Mouse (Mus musculus) embryonic facial prominence, embryonic 11.5 days (tissue): ENCODE data around the gene Wscd1. TPM values are rescaled to one million over a fixed set of nuclear protein-coding genes. Genes with fewer than 3 reads are reported as not detected.

ENCODE experiments used
- ATAC-seq: fragments of 200-750 bp; cut with Nextera tagmentation; replicated peaks from 2 replicates; pipeline ENCODE4 v1.8.0; 2017; ENCODE audit warnings: low read depth; ENCODE audit not compliant: insufficient number of reproducible peaks, low FRiP score, low TSS enrichment
- DNase-seq: peaks from one replicate; pipeline ENCODE4 v3.0.0-alpha.2; 2015; ENCODE audit warnings: low spot score
- H3K27ac ChIP-seq: fragments of 300-500 bp; sonication (generic); replicated peaks from 2 replicates; pipeline ENCODE4 v1.5.1; 2014; ENCODE audit warnings: mild to moderate bottlenecking, low read depth, low read length, control low read depth
- H3K27me3 ChIP-seq: fragments of 300-500 bp; sonication (generic); 2 replicates; pipeline ENCODE4 v1.6.1; 2014; ENCODE audit warnings: mild to moderate bottlenecking, low read length, moderate library complexity, mixed read lengths; ENCODE audit not compliant: control insufficient read depth, insufficient read depth
- H3K36me3 ChIP-seq: fragments of 300-500 bp; sonication (generic); replicated peaks from 2 replicates; pipeline ENCODE4 v1.6.1; 2014; ENCODE audit warnings: low read depth, mild to moderate bottlenecking, low read length, moderate library complexity, mixed read lengths; ENCODE audit not compliant: control insufficient read depth, insufficient read depth
- H3K4me1 ChIP-seq: fragments of 300-500 bp; sonication (generic); 2 replicates; pipeline ENCODE4 v1.6.1; 2014; ENCODE audit warnings: low read length, mixed read lengths; ENCODE audit not compliant: control insufficient read depth, insufficient read depth
- H3K4me2 ChIP-seq: fragments of 300-500 bp; sonication (generic); 2 replicates; pipeline ENCODE4 v1.6.1; 2014; ENCODE audit warnings: low read depth, mild to moderate bottlenecking, control low read depth, low read length, moderate library complexity
- H3K4me3 ChIP-seq: fragments of 300-500 bp; sonication (generic); 2 replicates; pipeline ENCODE4 v1.5.1; 2014; ENCODE audit warnings: low read depth, low read length, control low read depth
- H3K9ac ChIP-seq: fragments of 300-500 bp; sonication (generic); replicated peaks from 2 replicates; pipeline ENCODE4 v1.6.1; 2014; ENCODE audit warnings: mild to moderate bottlenecking, control low read depth, low read length
- H3K9me3 ChIP-seq: fragments of 300-500 bp; sonication (generic); replicated peaks from 2 replicates; pipeline ENCODE4 v1.6.1; 2016; ENCODE audit warnings: mild to moderate bottlenecking, low read length, inconsistent platforms, mixed read lengths; ENCODE audit not compliant: control insufficient read depth
- WGBS: fragments of 180-500 bp; shearing (Covaris S2); extraction: QIAGEN DNeasy Blood & Tissue Kit; methylation state at CpG from one replicate; pipeline ENCODE4 v1.1.7; 2014; 5-methylcytosine and 5-hydroxymethylcytosine counted together
- polyA plus RNA-seq: library from polyadenylated mRNA; unstranded; fragments of >200 nt; fragmentation: Nextera tagmentation; extraction: Ambion mirVana; gene quantifications from 2 replicates; pipeline ENCODE4 v1.2.1, GENCODE M21; 2014

The Wscd1 gene
- polyA plus RNA-seq, 1 experiment from 2014 or later: 5.0 TPM

DNA sequence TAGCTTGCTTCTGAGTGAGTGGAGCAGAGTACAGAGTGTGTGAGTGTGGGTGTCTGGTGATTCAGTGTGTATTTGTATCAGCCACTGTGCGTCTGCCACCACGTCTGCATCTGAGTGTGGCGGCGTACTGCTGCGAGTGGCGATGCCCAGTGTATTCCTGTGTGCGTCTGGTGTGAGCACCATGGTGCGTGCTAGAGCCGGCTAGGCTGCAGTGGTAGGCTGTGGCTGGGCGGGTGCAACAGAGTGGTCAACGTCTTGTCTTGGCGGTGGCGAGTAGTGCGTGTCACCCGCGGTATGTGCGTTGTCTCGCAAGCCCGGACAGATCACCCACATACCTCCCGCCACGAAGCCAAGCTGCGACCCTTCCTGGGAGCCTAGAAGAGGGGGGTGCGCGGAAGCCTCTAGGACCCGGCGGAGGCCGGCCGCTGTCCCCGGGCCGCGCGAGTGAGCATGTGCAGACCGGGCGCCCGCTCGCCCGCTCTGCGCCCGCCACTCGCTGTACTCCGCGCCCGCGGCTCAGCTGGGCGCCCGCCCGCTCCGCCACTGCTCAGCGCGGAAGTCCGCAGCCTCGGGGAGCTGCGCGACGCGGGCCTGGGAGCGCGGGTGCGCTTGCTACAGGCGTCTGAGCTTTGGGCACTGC lies 934 bp downstream of the Wscd1 start:
- H3K27ac ChIP-seq: no peak overlapping the region
- H3K27me3 ChIP-seq: peaks cover 22% of the 10 kb centered on the region

DNA sequence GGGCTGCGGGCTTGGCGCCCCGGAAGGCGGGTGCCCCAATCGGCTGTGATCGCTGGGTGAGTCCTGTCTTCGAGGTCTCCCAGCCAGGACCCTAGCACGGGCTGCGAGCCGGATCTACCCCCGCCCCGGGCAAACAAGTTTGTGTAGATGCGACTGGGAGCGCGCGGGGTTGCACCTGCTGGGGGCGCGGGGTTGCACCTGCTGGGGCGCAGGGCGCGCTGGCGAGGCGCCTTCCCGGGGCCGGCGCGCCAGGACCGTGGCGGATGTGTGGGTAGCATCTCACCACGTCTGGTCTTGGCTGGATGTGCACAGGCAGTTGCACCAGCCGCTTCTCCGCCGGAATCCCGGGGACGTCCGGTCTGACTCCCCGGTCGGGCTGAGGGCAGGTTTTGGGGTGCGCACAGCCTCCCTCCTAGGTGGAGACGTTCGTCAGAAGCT lies 1.5 kb downstream of the Wscd1 start:
- DNase-seq (peak; percentile 11), ATAC-seq (peak; percentile 12; the same call in 1 of the 2 replicates)
- Histone ChIP-seq H3K27ac (no peak overlapping the region), H3K9me3 (no peaks in the 10 kb centered on the region), H3K9ac (peak overlapping the region; percentile 66), H3K36me3 (no peaks in the 10 kb centered on the region), H3K4me1 (no peaks in the 10 kb centered on the region), H3K4me3 (peak overlapping the region; percentile 58), H3K27me3 (peaks cover 22% of the 10 kb centered on the region), H3K4me2 (peak overlapping the region; percentile 93)
- WGBS: under 1% methylated on average over 39 of the region's 41 CpGs

More for the DNA sequence above, 934 bp downstream of the Wscd1 start:
- peak overlapping the region; percentile 93 for H3K4me2 ChIP-seq
- ATAC-seq (peak; percentile 88), DNase-seq (peak; percentile 71)
- H3K4me1 ChIP-seq: no peaks in the 10 kb centered on the region
- H3K9ac ChIP-seq: peak overlapping the region; percentile 66
- no peaks in the 10 kb centered on the region for H3K36me3 ChIP-seq
- H3K9me3 ChIP-seq: no peaks in the 10 kb centered on the region
- 2% methylated on average over 59 of the region's 60 CpGs for WGBS
- peak overlapping the region; percentile 58 for H3K4me3 ChIP-seq

DNA sequence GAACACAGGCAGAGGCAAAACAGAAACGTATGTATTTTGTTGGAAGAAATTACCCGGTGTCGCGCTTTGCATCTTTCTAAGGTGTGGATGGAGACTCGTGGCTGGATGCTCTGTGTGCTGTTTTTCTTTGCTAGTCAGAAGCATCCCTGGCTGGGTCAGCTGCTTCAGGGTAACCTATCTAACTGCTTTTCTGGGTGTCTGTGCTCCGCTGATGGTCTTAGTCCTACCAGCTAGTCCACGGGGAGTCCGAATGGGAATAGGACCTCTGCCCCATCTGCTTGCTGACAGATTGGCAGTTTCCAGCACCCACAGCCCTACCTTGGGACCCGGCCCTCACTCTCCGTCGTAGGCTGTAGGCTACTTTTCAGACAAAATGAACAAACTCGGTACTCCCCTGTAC lies 2.0 kb downstream of the Wscd1 start:
- H3K9ac ChIP-seq: peak overlapping the region; percentile 66
- no peaks in the 10 kb centered on the region for H3K4me1 ChIP-seq
- H3K4me3 ChIP-seq: peak overlapping the region; percentile 58
- peaks cover 22% of the 10 kb centered on the region for H3K27me3 ChIP-seq
- no peak overlapping the region for H3K27ac ChIP-seq
- 25% methylated on average over 12 of the region's 12 CpGs for WGBS
- peak overlapping the region; percentile 93 for H3K4me2 ChIP-seq
- H3K36me3 ChIP-seq: no peaks in the 10 kb centered on the region
- DNase-seq (no peak), ATAC-seq (no peak)
- no peaks in the 10 kb centered on the region for H3K9me3 ChIP-seq

DNA sequence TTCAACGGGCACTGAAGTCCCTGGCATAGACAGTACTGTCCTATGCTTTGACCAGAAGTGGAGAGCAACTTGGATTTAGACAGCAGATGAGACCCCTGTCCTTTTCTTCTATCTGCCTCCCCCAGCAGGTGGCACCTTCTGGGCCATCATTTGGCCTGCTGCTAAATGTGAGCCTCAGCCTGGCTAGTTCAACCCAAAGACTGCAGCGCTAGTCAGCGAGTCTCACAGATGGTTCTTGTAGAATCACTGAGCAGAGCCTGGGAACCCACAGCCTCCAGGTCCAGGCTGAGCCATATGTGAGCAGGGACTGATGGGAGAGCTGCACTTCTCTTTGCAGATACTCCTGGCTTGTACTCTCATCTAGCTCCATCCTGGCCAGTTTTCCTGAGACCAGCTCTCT lies 2.9 kb downstream of the Wscd1 start:
- Histone ChIP-seq H3K4me3 (no peak overlapping the region), H3K27ac (no peak overlapping the region), H3K9me3 (no peaks in the 10 kb centered on the region), H3K27me3 (peaks cover 22% of the 10 kb centered on the region), H3K4me2 (no peak overlapping the region), H3K4me1 (no peaks in the 10 kb centered on the region), H3K36me3 (no peaks in the 10 kb centered on the region), H3K9ac (no peak overlapping the region)
- ATAC-seq (no peak), DNase-seq (no peak)
- 86% methylated on average over 3 of the region's 3 CpGs for WGBS

DNA sequence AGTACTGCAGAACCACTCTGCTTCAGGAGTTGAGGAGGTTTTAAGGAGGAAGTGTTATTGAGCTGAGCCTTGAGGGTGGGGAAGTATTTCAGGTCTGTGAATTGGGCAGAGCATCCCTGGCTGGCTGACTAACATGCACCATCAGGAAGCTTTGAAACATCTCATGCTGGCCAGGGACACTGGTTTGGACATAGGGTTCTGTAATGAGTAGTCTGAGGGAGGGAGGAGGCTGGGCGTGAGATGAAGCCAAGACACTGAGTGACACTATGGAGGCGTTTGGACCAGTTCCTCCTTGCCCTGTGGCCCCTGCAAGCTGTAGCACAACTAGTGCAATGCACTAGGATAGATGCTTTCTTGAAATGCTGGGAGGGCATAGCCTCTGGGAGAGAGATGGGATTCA lies 5.4 kb downstream of the Wscd1 start:
- Histone ChIP-seq H3K36me3 (no peaks in the 10 kb centered on the region), H3K4me2 (no peak overlapping the region), H3K9me3 (no peaks in the 10 kb centered on the region), H3K4me3 (no peak overlapping the region), H3K27me3 (peaks cover 19% of the 10 kb centered on the region), H3K9ac (no peak overlapping the region), H3K4me1 (no peaks in the 10 kb centered on the region), H3K27ac (no peak overlapping the region)
- DNase-seq: no peak
- WGBS: 55% methylated on average over 2 of the region's 2 CpGs
- ATAC-seq: no peak

DNA sequence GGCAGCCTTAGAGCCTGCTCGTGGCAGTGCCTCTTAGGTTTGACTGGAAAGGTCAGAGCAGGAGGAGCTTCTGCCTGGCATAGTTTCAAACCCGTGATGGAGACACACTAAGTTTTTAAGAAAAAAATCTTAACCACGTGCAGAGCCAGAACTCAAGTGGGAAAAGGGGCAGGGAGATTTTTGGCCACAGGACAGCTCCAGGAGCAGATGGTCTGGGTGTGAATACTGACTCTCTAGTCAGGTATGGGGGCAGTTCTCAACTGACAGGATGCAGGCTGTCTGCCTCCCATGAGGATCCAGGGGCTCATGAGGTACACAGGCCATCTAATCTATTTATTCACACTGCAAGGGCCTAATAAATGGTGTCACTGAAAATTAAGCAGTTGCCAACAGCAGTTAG lies 6.6 kb downstream of the Wscd1 start:
- no peak overlapping the region for H3K27ac ChIP-seq
- no peak overlapping the region for H3K4me2 ChIP-seq
- H3K36me3 ChIP-seq: no peaks in the 10 kb centered on the region
- no peaks in the 10 kb centered on the region for H3K4me1 ChIP-seq
- ATAC-seq: no peak
- no peak overlapping the region for H3K9ac ChIP-seq
- 51% methylated on average over 3 of the region's 3 CpGs for WGBS
- no peak overlapping the region for H3K4me3 ChIP-seq
- peaks cover 9% of the 10 kb centered on the region for H3K27me3 ChIP-seq
- H3K9me3 ChIP-seq: no peaks in the 10 kb centered on the region
- DNase-seq: no peak

DNA sequence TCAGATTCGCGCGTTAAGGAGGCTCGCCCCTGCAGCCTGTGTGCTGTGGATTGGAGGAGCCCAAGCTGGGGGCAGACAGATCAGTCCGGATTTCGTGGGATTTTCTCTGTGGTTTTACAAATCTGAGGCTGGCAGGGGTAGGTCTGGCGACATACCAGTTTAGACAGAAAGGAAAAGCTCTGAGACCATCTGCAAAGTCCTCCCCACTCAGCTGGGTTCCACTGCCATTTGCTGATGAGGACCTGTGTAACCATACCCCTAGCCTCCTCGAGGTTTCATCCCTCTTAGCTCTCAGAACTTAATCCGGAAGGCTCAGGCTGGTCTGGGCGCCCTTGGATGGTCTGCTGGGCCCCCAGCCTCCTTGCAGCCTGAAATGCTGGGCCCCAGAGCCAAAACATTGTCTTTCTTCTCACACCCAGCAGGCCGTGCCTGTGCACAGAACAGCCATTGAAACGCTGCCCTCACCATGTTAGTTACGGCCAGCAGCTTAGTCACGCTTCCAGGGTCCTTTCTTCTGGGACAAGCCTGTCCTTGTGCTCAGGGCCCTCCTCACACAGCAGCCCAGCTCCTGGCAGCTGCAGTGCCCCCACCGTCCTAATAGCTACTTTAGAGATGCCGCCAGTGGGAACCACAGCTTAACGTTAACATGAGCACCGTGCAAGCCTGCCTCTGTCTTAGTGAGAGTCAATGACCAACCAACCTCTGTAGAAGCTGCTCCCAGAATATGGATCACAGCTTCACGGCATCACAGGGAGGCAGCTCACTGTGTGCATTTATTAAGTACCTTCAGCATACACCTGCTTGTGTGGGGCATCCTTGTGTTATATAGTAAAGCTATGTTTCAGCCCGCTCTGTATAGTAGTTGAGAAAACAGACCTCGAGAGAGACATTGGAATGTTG lies 8.7 kb downstream of the Wscd1 start:
- Histone ChIP-seq H3K9me3 (no peaks in the 10 kb centered on the region), H3K4me3 (no peak overlapping the region), H3K9ac (no peak overlapping the region), H3K36me3 (no peaks in the 10 kb centered on the region), H3K27ac (0 out of 2 replicates have a peak overlapping the region, but pooled peaks have one; percentile 20), H3K4me2 (no peak overlapping the region), H3K4me1 (no peaks in the 10 kb centered on the region), H3K27me3 (no peaks in the 10 kb centered on the region)
- peak; percentile 86 for ATAC-seq
- WGBS: 19% methylated on average over 21 of the region's 21 CpGs
- DNase-seq: peak; percentile 60

DNA sequence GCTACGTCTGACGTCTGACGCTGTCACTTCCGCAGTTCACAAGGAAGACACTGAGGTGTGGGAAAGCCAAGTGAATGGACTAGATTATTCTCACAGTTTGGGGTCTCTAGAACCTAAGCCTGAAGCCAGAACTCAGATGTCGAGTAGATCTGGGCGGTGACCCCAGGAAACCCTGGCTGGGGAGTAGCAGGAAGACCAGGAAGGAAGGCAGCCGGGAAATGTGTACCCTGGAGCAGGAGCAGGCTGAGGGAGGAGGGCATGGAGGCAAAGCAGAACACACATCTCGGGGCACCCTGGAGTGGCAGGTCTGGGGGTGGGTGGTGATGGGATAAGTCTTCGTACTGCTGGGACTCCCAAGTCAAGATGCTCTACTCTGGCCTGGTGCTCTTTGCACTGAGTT lies 11.3 kb downstream of the Wscd1 start:
- DNase-seq (no peak), ATAC-seq (no peak)
- Histone ChIP-seq H3K9me3 (no peaks in the 10 kb centered on the region), H3K4me1 (no peaks in the 10 kb centered on the region), H3K4me3 (no peak overlapping the region), H3K36me3 (no peaks in the 10 kb centered on the region), H3K4me2 (no peak overlapping the region), H3K9ac (no peak overlapping the region), H3K27ac (no peak overlapping the region), H3K27me3 (no peaks in the 10 kb centered on the region)
- WGBS: 73% methylated on average over 9 of the region's 9 CpGs
